Mouse (Mus musculus) inflammation-experienced regulatory T-cells, adult 16 weeks (primary cell): ENCODE data around the gene Gm3752. TPM values are rescaled to one million over a fixed set of nuclear protein-coding genes. Genes with fewer than 3 reads are reported as not detected.

Experiments used
- polyA plus RNA-seq: library from polyadenylated mRNA; unstranded; fragments of 100-300 nt; shearing (Covaris generic); gene quantifications from one replicate; pipeline ENCODE4 v1.2.1, GENCODE M21; 2017

Gene Gm3752
- 13.7 TPM for polyA plus RNA-seq

DNA sequence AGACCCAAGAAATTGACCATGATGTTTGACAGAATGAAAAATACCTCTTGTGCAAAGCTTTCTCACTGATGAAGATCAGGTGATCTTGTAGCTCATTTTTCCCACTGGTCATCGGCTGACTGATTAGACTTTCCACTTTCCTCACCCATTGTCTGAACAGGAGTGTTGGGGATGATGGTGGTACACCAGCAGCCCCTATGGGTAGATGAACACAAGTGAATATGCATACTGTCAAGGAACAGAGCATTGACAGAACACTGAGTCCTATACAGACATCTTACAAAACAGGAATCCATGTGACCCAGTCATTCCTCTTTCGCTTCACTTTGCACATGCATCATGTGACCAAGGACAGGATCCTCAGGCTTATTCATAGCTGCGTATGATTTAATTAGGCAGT lies at the start of gene Gm3752:
Gene Gm3752 (minus strand): TSS at position 101 of the 400 bp plus-strand sequence.

GRCm38 (mm10) chr14:7450817-7451216 lies 32.7 kb downstream of the Gm3752 start, which contains the start of gene Gm3755:
TSS of gene Gm3755 (minus strand) at chr14:7450917.

Other genes starting within 250 kb of the Gm3752 start
- gene Gm3727, start 219.0 kb downstream of the Gm3752 start, polyA plus RNA-seq, result not detected
- gene Gm3739, start 168.7 kb downstream of the Gm3752 start, polyA plus RNA-seq, result 14.7 TPM
- not detected for gene Gm5797, start 151.4 kb downstream of the Gm3752 start, polyA plus RNA-seq
- gene Gm8374, start 118.6 kb downstream of the Gm3752 start, polyA plus RNA-seq, result not detected
- not detected for gene Gm3755, start 32.8 kb downstream of the Gm3752 start, polyA plus RNA-seq
- 3.4 TPM for gene Gm3558, start 84.8 kb upstream of the Gm3752 start, polyA plus RNA-seq
- gene Gm10338, start 111.8 kb upstream of the Gm3752 start, polyA plus RNA-seq, result not detected
- gene Gm10128, start 160.2 kb upstream of the Gm3752 start, polyA plus RNA-seq, result not detected